Mouse (Mus musculus) left cerebral cortex, postnatal 14 days (tissue): Measurements from ENCODE around the gene 4833439L19Rik. TPM values are rescaled to one million over a fixed set of nuclear protein-coding genes. Genes with fewer than 3 reads are reported as not detected.
"Not testable (repeated sequence)": the region's sequence is repeated elsewhere in the genome, so short reads cannot be mapped to it uniquely, and the experiment has no call there.

Source experiments
- DNase-seq, 2 experiments: peaks; one replicate each; pipeline ENCODE4 v3.0.0; 2021 to 2022; ENCODE audit warnings: low spot score in 2 of 2, mixed read lengths in 1 of 2
- intact Hi-C: fragments of 180-260 bp; cut with DNase I; formaldehyde crosslinking; loops from one replicate; pipeline ENCODE4 v1.15.1; 2025
- long read RNA-seq, 2 experiments: library from polyadenylated mRNA; stranded (forward); transcript quantifications; one replicate each; pipeline ENCODE4 v2.0.0; 2021
- total RNA-seq, 2 experiments: library from RNA; stranded (reverse); gene quantifications; 2 replicates each; pipeline ENCODE4 v1.2.3; 2021

4833439L19Rik gene
- 100 to 1,000 TPM; 149 to 151 TPM for total RNA-seq
- long read RNA-seq, experiment 1, transcript 4833439L19Rik-209 (5 exons, 946 nt), result minor isoform, 33 of 311 reads
- long read RNA-seq, experiment 1, transcript 4833439L19Rik-201 (9 exons, 2,727 nt), result major isoform, 64 of 311 reads
- long read RNA-seq, experiment 1, transcript 4833439L19Rik-208 (8 exons, 2,502 nt), result minor isoform, 6 of 311 reads
- long read RNA-seq, experiment 1, partial matches to known transcripts, result 43 of 311 reads
- long read RNA-seq, experiment 1, other reads (novel, unspliced or antisense), result 165 of 311 reads
- long read RNA-seq, experiment 2, transcript 4833439L19Rik-209 (5 exons, 946 nt), result minor isoform, 40 of 310 reads
- long read RNA-seq, experiment 2, transcript 4833439L19Rik-201 (9 exons, 2,727 nt), result major isoform, 68 of 310 reads
- long read RNA-seq, experiment 2, transcript 4833439L19Rik-208 (8 exons, 2,502 nt), result minor isoform, 10 of 310 reads
- long read RNA-seq, experiment 2, partial matches to known transcripts, result 25 of 310 reads
- long read RNA-seq, experiment 2, other reads (novel, unspliced or antisense), result 167 of 310 reads

- peak; percentile 93 to 95 for DNase-seq
Measured at GRCm38 (mm10) chr13:54565201-54565581, at the start of gene 4833439L19Rik. Gene 4833439L19Rik (minus strand): TSS chr13:54565435.

DNA sequence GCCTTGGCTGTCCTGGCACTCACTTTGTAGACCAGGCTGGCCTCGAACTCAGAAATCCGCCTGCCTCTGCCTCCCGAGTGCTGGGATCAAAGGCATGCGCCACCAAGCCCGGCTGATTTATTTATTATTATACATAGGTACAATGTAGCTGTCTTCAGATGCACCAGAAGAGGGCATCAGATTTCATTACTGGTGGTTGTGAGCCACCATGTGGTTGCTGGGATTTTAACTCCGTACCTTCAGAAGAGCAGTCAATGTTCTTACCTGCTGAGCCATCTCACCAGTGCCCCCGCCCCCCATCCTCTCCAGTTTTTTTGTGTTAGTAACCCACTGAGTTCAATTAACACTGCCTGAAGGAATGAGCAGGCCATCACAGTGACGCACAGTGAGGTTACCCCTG is 47.9 kb upstream of the 4833439L19Rik start:
- intact Hi-C loops, DNase-seq: not testable (repeated sequence)

More at GRCm38 (mm10) chr13:54565201-54565581, at the start of gene 4833439L19Rik:
- intact Hi-C loops, result no loop called here

GRCm38 (mm10) chr13:54610972-54611754 is 45.9 kb upstream of the 4833439L19Rik start, which contains the start of gene Cltb:
Gene Cltb (minus strand): TSS chr13:54611344.
- intact Hi-C loops, result no loop called here
- DNase-seq, result peak; percentile 87 to 91

- intact Hi-C loops, result no loop called here
- no peak for DNase-seq
Measured at GRCm38 (mm10) chr13:54610613-54610971, 45.4 kb upstream of the 4833439L19Rik start.

DNA sequence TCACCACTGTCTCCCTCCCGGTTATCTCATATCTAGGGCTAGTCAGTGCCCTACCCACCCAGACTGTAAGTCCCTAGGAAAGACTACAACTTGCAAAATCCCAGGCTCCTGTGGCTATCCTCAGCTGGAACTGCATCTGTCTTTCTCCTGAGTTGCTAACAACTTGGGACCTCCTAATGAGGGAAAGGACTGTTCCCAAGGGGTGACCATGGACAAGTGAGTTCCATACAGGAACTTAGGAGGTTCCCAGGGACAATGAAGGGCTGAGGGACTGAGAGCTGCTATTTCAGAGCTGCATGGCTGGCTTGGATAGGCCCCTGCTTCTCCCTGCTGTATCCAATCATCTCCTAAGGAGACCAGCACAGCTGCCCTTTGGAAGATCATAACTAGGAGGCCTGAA is 44.1 kb upstream of the 4833439L19Rik start:
- DNase-seq, result no peak
- intact Hi-C loops, result loop anchor here (1.0 kb wide), 1 partner anchor 33 kb away; no protein-coding TSS in a partner anchor

- DNase-seq, result no peak
- intact Hi-C loops, result loop anchor here (1.0 kb wide), 1 partner anchor 32 kb away; no protein-coding TSS in a partner anchor
Measured at GRCm38 (mm10) chr13:54608666-54609065, 43.4 kb upstream of the 4833439L19Rik start.

GRCm38 (mm10) chr13:54608002-54608401 is 42.8 kb upstream of the 4833439L19Rik start:
- no peak for DNase-seq
- intact Hi-C loops, result no loop called here

DNA sequence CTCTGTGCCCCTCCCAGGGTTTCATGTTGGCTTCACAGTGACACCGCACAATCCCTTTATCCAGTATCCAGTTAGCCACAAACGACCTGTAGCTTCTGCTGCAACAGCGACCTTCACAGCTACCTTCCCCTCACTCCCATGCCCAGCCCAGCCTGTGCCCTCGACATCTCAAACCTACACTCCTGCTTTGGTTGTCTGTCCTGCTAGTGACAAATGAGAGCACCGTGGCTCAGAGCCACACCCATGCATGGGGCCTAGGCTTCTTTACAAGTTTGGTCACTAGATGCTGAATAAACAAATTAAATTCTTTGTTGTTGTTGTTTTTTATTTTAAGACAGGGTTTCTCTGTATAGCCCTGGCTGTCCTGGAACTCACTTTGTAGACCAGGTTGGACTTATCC is 42.0 kb upstream of the 4833439L19Rik start:
- DNase-seq, result no peak
- intact Hi-C loops, result no loop called here

GRCm38 (mm10) chr13:54605426-54605825 is 40.2 kb upstream of the 4833439L19Rik start:
- no peak for DNase-seq
- intact Hi-C loops, result no loop called here

- no peak for DNase-seq
- intact Hi-C loops, result no loop called here
Measured at GRCm38 (mm10) chr13:54604221-54604620, 39.0 kb upstream of the 4833439L19Rik start.

- intact Hi-C loops, result no loop called here
- no peak for DNase-seq
Measured at GRCm38 (mm10) chr13:54603501-54603900, 38.3 kb upstream of the 4833439L19Rik start.

GRCm38 (mm10) chr13:54602639-54603111 is 37.4 kb upstream of the 4833439L19Rik start:
- DNase-seq, result no peak
- intact Hi-C loops, result no loop called here

DNA sequence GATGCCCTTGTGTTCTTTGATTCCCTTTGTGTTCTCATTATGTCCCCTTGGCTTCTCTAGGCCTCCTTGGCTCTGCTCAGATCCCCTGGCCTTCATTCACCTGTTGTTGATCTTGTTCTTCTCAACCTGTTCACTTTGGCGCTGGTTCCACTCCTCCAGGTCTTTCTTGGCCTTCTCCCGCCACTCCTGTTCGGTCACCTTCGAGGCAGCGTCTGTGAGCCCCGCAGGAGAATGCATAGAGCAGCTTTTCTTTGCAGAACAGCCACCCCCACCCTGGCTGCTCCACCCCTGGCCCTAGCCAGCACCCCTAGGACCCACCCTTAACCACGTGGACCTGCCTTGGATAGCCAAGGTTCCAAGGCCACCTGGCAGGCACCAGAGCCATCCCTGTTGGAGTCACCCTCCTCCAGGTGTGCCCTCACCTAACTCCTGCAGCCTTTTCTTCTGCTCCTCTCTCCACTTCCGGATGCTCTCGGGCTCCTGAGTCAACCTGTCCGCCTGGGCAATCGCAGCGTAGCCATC is 33.4 kb upstream of the 4833439L19Rik start:
- intact Hi-C loops, result no loop called here
- DNase-seq, result no peak

DNA sequence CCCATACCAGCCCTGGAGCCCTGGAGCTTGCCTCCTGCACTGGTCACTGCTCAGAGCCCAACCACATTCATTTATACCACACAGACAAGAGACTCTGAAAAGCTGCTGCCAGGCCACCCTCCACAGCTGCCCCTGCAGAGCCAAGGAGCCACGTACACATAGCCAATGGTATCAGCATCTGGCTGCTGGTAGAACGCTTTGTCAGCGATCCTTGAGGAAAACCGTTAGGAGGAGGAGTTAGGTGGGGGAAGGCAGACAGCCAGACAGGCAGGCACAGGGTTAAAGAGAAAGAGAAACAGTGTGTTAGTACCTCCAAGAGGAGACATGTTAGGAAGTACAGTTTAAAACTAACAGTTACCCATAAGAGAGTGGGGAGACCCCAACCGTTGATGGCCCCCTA is 31.6 kb upstream of the 4833439L19Rik start:
- DNase-seq, result no peak
- intact Hi-C loops, result no loop called here

DNA sequence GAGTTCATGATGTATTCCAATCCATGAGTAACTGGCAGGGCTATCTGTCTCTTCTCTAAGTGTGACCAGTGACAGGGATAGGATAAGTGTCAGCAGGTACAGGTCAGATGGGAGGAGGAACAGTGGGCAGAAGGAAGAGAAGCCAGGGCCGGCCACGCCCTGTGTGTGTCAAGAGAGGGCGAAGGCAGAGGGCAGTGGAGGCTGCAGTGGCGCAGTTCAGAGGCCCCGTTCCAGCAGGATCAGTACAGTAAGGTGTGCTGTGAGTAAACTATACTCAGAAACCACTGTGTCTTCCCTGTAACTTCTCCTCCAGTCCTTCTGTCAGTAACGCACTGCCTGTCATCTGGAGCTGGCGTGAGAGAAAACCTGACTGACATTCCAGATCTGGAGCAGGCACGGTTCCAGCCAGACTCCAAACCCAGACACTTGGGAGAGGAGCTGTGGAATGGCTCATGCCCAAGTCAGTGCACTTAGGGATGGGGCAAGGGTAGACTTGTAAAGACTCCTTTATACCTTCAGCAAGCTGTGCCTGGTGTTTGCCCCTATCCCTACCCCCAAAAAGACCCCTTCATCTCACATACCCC is 31.0 kb upstream of the 4833439L19Rik start:
- no peak for DNase-seq
- intact Hi-C loops, result no loop called here

- no peak for DNase-seq
Measured at GRCm38 (mm10) chr13:54593617-54594016, 28.4 kb upstream of the 4833439L19Rik start.

DNA sequence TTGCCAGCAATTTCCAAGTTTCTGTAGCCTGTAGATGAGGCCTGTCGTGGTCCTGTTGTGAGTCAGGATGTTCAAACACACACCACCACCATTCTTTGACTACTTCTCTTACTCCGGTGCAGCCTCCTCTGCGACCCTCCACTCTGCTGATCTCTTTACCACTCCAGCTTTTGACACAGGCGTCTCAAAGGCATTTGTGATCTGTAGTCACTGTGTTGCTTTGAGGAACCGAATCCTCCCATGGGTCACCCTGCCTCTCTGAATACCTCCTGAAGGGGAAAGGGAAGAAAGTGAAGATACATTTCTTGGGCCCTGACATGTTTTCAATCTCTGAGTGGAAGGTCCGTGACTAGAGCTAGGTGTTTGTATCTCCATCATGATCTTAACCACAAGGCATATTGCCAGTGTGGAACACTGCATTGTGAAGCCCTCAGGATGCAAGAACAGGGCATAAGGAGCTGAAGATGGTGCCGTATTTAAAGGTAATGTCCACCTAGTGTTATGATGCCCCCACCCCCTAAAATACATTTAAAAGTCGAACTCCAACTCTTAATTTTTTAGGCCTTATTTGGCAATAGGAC is 26.6 kb upstream of the 4833439L19Rik start:
- DNase-seq, result no peak
- intact Hi-C loops, result no loop called here

More at GRCm38 (mm10) chr13:54593617-54594016, 28.4 kb upstream of the 4833439L19Rik start:
- intact Hi-C loops, result no loop called here

- peak; percentile 97 to 99 for DNase-seq
- intact Hi-C loops, result no loop called here
Measured at GRCm38 (mm10) chr13:54589996-54590951, 25.0 kb upstream of the 4833439L19Rik start, which contains the start of the genes Nop16 and Higd2a. Gene Nop16 (minus strand): TSS chr13:54590090. Gene Higd2a (plus strand): TSS chr13:54590207.
